Mouse (Mus musculus) ES-E14 (cell line): ENCODE measurements around the gene Ptprh.

Experiments used
- CHD2 ChIP-seq: IDR thresholded peaks from 2 replicates; pipeline ENCODE4 v1.6.1; 2014; ENCODE audit warnings: mild to moderate bottlenecking, low read depth, low read length, inconsistent platforms
- HCFC1 ChIP-seq: IDR thresholded peaks from 2 replicates; pipeline ENCODE4 v1.6.1; 2012; ENCODE audit warnings: low read length, inconsistent platforms, borderline replicate concordance; ENCODE audit not compliant: insufficient read depth
- MAFK ChIP-seq: IDR thresholded peaks from 2 replicates; pipeline ENCODE4 v1.6.1; 2014; ENCODE audit warnings: mild to moderate bottlenecking, low read depth, low read length, inconsistent platforms; ENCODE audit not compliant: insufficient read depth
- ZC3H11A ChIP-seq: IDR thresholded peaks from 2 replicates; pipeline ENCODE4 v1.6.1; 2012; ENCODE audit warnings: low read depth, mild to moderate bottlenecking, inconsistent platforms, low read length, borderline replicate concordance
- ZNF384 ChIP-seq: IDR thresholded peaks from 2 replicates; pipeline ENCODE4 v1.6.1; 2012; ENCODE audit warnings: low read depth, low read length, inconsistent platforms

DNA sequence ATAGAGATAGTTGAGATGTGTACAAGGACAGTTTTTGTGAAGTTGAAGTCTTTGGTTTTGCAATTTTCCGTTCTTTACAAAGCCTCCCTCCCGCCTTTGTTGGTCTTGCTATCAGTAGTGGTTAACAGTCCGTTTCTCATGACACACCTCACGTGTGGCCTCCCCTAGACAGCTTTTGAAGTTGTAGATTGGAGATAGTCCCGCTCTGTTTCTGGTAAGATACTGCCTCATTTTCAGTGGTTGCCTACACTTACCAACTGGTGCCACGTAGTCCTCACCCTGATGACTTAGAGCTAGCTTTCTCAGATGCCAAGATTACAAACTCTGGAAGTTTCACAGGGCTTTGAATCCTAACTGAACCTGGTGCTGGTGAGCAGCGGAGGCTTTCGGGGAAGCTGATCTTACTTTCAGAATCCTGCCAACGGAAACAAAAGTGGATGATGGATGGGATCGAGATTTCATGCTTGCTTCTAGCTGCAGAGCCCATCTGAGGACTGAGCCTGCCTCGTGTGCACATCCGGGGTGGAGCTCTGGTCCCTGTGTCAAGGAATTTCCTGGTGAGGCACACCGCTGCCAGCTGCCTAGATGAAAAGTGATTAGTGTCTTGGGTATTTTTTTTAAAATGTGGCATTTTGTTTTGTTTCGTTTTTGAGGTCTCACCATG, 10.0 kb upstream of the Ptprh start:
- TF ChIP-seq ZC3H11A (no peak), CHD2 (no peak), ZNF384 (no peak), HCFC1 (no peak), MAFK (no peak)
